Mouse (Mus musculus) ovary, postnatal 36 days (tissue): ENCODE results near the gene Dll3.
"Not testable (repeated sequence)": the region's sequence is repeated elsewhere in the genome, so short reads cannot be mapped to it uniquely, and the experiment has no call there.

Experiments
- DNase-seq: peaks from one replicate; pipeline ENCODE4 v3.0.0; 2022; ENCODE audit warnings: low spot score, mixed read lengths

Gene Dll3

GRCm38 (mm10) chr7:28251976-28252375 lies 50.1 kb downstream of the Dll3 start:
- no peak for DNase-seq

- DNase-seq = no peak
Measured at GRCm38 (mm10) chr7:28248957-28249356, 53.1 kb downstream of the Dll3 start.

GRCm38 (mm10) chr7:28243943-28244342 lies 58.1 kb downstream of the Dll3 start:
- not testable (repeated sequence) for DNase-seq
